8 mouse cellular contexts compared by ENCODE assay signal in genomic region chr8:71562751-71563150, GRCm38 (mm10). TPM values are rescaled to one million over a fixed set of nuclear protein-coding genes. Genes with fewer than 3 reads are reported as not detected.
A peak's percentile ranks its signal among the peaks of the same experiment; 100 is the strongest.
DNase-seq lines count a peak whose midpoint lies in the region; ATAC-seq and TF ChIP-seq lines count a peak whose summit lies in the region.

No protein-coding gene starts in this region.

- H3K4me1 ChIP-seq in forebrain, embryonic 13.5 days: peaks cover 20% of the 10 kb centered on the region

- H3K4me3 ChIP-seq in forebrain, embryonic 13.5 days: peak overlapping the region; percentile 28
- peak overlapping the region; percentile 38 for H3K4me3 ChIP-seq in layer of hippocampus, adult 2 months

- no peak overlapping the region for H3K27ac ChIP-seq in forebrain, embryonic 13.5 days
- H3K27ac ChIP-seq in layer of hippocampus, adult 2 months: 0 out of 2 replicates have a peak overlapping the region, but pooled peaks have one; percentile 11

- peak; percentile 58 to 71 for DNase-seq in CD8-positive naive resting alpha-beta T cell, adult 2 months (ENCODE audit: low read depth in 2 of 2, low spot score in 2 of 2)
- peak; percentile 49 for DNase-seq in c-Kit-positive CD71-positive TER-119-positive erythroid progenitor cells, embryonic 14.5 days (ENCODE audit: low spot score)
- DNase-seq in heart, postnatal 25 days (ENCODE audit: low spot score): peak; percentile 67
- peak in 1 of 2 experiments; percentile 70 for DNase-seq in layer of hippocampus, adult 2 months (ENCODE audit: low spot score in 2 of 2)
- DNase-seq in lung, postnatal 14 days: peak; percentile 91
- DNase-seq in ovary, postnatal 14 days (ENCODE audit: low spot score): peak; percentile 86
- peak; percentile 90 for DNase-seq in thymus, postnatal 14 days

- intact Hi-C loops in heart, postnatal 25 days (cut with DNase I): loop anchor here (1.0 to 2.0 kb wide), 2 partner anchors 70 to 98 kb away; no protein-coding TSS in a partner anchor

- peak; percentile 60; the same call in 1 of the 2 replicates for ATAC-seq in forebrain, embryonic 13.5 days

- H3K9me3 ChIP-seq in forebrain, embryonic 13.5 days (replicated peaks): no peaks in the 10 kb centered on the region

- no peaks in the 10 kb centered on the region for H3K36me3 ChIP-seq in forebrain, embryonic 13.5 days (ENCODE audit: poor library complexity, severe bottlenecking)

- H3K4me2 ChIP-seq in forebrain, embryonic 13.5 days: peak overlapping the region; percentile 53

- peak; percentile 93 for TF ChIP-seq CTCF in layer of hippocampus, adult 2 months (conservative IDR thresholded peaks at IDR 0.05)

- under 1% methylated on average over 33 of the region's 33 CpGs for WGBS in forebrain, embryonic 13.5 days

- peak overlapping the region; percentile 30; the same call in 1 of the 2 replicates for H3K9ac ChIP-seq in forebrain, embryonic 13.5 days

- H3K27me3 ChIP-seq in forebrain, embryonic 13.5 days: peaks cover 64% of the 10 kb centered on the region

RNA-seq across cellular contexts. Expression of gene Nxnl1, which starts 3.6 kb away (rescaled TPM):
- 0.06 TPM in 1 of 2 replicates, not detected in the other for polyA plus RNA-seq in forebrain, embryonic 13.5 days (2015; fragmentation: Nextera tagmentation; extraction: Ambion mirVana)
- under 1 TPM; 0.14 to 0.31 TPM for total RNA-seq in heart, postnatal 25 days (2021)
- not detected for total RNA-seq in layer of hippocampus, adult 2 months (2021)

RNA-seq across cellular contexts. Expression of gene Tmem221, which starts 4.1 kb away (rescaled TPM):
- not detected in 2 replicates for polyA plus RNA-seq in forebrain, embryonic 13.5 days (2015; fragmentation: Nextera tagmentation; extraction: Ambion mirVana)
- total RNA-seq in heart, postnatal 25 days (2021): under 1 TPM; 0.31 to 0.36 TPM
- total RNA-seq in layer of hippocampus, adult 2 months (2021): under 1 TPM; 0.22 to 0.31 TPM

RNA-seq across cellular contexts. Expression of gene Slc27a1, which starts 5.9 kb away (rescaled TPM):
- polyA plus RNA-seq in forebrain, embryonic 13.5 days (2015; fragmentation: Nextera tagmentation; extraction: Ambion mirVana): 59.9 and 61.0 TPM in 2 replicates
- 100 to 1,000 TPM; 140 to 143 TPM for total RNA-seq in heart, postnatal 25 days (2021)
- 100 to 1,000 TPM; 125 to 126 TPM for total RNA-seq in layer of hippocampus, adult 2 months (2021)

RNA-seq across cellular contexts. Expression of gene Mvb12a, which starts 20.0 kb away (rescaled TPM):
- 52.9 and 55.3 TPM in 2 replicates for polyA plus RNA-seq in forebrain, embryonic 13.5 days (2015; fragmentation: Nextera tagmentation; extraction: Ambion mirVana)
- total RNA-seq in heart, postnatal 25 days (2021): 10 to 100 TPM; 27.0 to 31.1 TPM
- total RNA-seq in layer of hippocampus, adult 2 months (2021): 10 to 100 TPM; 33.8 to 34.9 TPM

RNA-seq across cellular contexts. Expression of gene Bst2, which starts 25.5 kb away (rescaled TPM):
- polyA plus RNA-seq in forebrain, embryonic 13.5 days (2015; fragmentation: Nextera tagmentation; extraction: Ambion mirVana): 7.6 and 8.3 TPM in 2 replicates
- total RNA-seq in heart, postnatal 25 days (2021): 10 to 100 TPM; 17.4 to 22.8 TPM
- total RNA-seq in layer of hippocampus, adult 2 months (2021): 1 to 10 TPM; 3.4 to 5.0 TPM
